Mouse (Mus musculus) MEL (cell line): ENCODE results near the gene Map2k5.

Experiments
- CTCF ChIP-seq, 3 experiments: IDR thresholded peaks in 2 of 3; conservative IDR thresholded peaks in 1 of 3; 2 replicates each; pipeline ENCODE4 v1.5.1; 2011 to 2012; ENCODE audit warnings: low read length in 3 of 3, low read depth in 2 of 3, mild to moderate bottlenecking in 2 of 3, improper control_type of control experiment in 1 of 3, inconsistent platforms in 1 of 3, mixed read lengths in 1 of 3, moderate library complexity in 1 of 3; ENCODE audit not compliant: control insufficient read depth in 1 of 3, insufficient read depth in 1 of 3, poor library complexity in 1 of 3, severe bottlenecking in 1 of 3
- GABPA ChIP-seq: IDR thresholded peaks from 2 replicates; pipeline ENCODE4 v1.6.1; 2012; ENCODE audit warnings: low read depth, mild to moderate bottlenecking, inconsistent platforms, low read length, improper control_type of control experiment, moderate library complexity
- NRF1 ChIP-seq: IDR thresholded peaks from 2 replicates; pipeline ENCODE4 v1.6.1; 2014; ENCODE audit warnings: low read depth, mild to moderate bottlenecking, inconsistent platforms, low read length, improper control_type of control experiment, moderate library complexity; ENCODE audit not compliant: poor library complexity, insufficient read depth, severe bottlenecking
- SMC3 ChIP-seq: IDR thresholded peaks from 2 replicates; pipeline ENCODE4 v1.6.1; 2011; ENCODE audit warnings: low read depth, low read length, improper control_type of control experiment

DNA sequence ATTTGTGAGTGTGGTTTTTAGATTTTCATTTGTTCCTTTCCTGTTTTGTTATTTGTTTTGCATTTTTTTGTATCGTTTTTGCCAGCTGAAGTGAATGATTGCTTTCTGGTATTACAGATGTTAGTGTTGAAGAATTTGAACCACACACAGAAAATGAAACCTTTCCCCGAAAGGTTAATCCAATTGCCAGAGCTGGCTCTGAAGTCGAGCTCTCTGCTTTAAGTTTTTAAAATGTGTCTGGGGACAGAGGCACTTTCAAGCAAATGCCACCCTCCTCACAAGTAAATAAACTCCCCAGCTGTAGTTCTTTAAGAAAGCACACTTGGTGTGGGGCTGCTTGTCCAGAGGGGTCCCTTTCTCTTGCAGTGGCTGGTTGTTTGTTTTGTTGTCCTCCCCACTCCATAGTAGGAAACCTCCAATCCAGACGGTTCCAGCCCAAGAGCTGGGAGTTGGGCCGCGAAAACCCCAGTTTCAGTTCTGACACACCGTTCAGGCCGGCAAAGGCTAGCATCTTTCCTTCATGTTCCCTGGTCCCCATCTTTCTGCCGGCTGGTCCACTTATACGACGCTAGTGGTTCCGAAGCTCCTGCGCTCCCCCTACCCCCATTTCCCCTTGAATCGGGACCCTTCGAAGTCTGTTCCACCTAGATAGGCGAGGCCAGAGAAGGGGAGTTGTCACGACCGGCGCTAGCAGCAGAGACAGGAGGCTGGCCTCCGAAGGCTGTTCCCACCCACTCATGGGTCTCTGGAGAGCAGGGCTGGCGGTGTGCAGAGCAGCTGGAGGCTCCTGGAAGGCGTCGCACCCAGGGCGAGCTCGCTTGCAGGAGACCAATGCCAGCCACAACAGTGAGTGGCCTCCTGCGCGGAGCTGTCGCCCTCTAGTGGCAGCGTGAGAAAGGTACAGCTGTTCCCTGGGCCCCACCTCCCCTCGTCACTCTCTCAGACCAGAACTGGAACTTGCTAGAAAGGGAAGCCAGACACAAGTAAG is 254.0 kb downstream of the Map2k5 start:
- peak; percentile 87 for TF ChIP-seq SMC3
- TF ChIP-seq NRF1, result no peak
- TF ChIP-seq GABPA, result no peak
- peak; percentile 93 to 99 (median 99) for TF ChIP-seq CTCF (IDR thresholded peaks at IDR 0.05 in 2 of 3, conservative IDR thresholded peaks at IDR 0.05 in 1 of 3; ENCODE audit: control insufficient read depth in 1 of 3, insufficient read depth in 1 of 3, low read depth in 2 of 3, low read length in 3 of 3, poor library complexity in 1 of 3, severe bottlenecking in 1 of 3)
